Mouse (Mus musculus) granulocyte monocyte progenitor cell, adult 5-6 weeks (primary cell): ENCODE measurements around the gene Mgrn1. TPM values are rescaled to one million over a fixed set of nuclear protein-coding genes. Genes with fewer than 3 reads are reported as not detected.
A peak's percentile ranks its signal among the peaks of the same experiment; 100 is the strongest.

Experiments used
- ATAC-seq: replicated peaks from 2 replicates; pipeline ENCODE4 v1.8.0; 2016; ENCODE audit warnings: mild to moderate bottlenecking, moderate TSS enrichment, inconsistent platforms; ENCODE audit not compliant: poor library complexity, severe bottlenecking
- total RNA-seq, 2 experiments: library from RNA; stranded (forward) in 1 of 2; stranded (reverse) in 1 of 2; fragments of 200-712, 200-1000 nt in 1 of 2; fragments of >200 nt in 1 of 2; fragmentation: Nextera tagmentation in 1 of 2; gene quantifications; 2 replicates each; pipeline ENCODE4 v1.2.3; 2014 to 2017

Mgrn1 gene
- total RNA-seq, 2 experiments from 2014 or later, result 21.6 to 33.5 TPM

DNA sequence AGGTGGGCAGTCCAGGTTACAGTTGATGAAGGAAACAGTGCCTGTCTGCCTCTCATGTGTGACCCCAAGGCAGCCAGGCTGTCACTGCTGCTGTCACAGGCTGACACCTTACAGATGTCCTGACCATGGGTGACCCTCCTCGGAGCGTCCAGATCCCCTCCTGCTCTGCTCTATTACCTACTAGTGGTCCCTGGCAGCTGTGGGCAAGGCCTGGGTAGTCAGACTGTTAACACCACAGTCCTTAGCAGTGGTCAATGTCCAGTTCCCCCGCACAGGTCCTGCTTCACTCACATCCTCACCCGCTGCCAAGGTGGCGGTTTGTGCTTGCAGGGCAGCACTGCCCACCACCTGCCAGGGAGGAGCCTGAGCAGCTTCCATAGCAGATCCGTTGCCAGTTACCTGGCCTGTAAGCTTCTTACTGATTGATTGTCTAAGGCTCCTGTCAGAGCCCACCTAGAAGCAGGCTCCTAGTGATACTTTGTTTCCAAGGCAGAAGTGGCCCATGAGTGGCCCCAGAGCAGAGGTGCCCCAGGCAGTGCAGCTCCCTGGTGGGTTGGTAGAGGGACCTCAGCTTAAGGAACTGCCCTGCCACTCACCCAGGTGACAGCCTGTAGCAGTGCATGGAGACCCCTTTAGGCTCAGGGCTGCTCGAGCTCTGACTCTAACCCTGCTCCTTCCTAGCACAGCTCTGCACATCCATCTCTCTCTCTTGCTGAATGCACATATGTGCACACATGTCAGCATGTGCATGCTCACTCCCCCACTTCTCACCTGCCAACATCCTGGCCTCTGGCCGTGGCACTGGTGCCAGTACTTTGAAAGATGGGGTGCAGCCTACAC is 51.5 kb downstream of the Mgrn1 start:
- no peak for ATAC-seq

DNA sequence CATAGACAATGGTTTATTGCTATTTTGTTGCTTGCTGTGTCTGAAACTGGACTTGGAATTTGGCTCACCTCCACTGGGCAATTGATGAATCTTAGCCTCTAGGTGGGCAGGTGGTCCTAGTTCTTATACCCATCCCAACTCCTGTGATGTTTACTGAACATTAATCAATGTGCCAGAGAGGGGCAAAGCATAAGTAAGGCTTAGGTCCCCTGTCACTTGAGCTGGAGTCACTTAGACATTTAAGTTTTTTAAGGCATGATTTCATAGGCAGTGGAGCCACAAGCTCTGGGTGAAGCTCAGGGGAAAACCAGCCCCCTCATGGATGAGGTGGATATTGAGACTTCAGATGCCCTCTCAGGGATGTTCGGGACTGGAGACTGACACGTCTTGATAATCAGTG is 52.4 kb downstream of the Mgrn1 start, which contains the start of gene Nudt16l1:
Nudt16l1 (plus strand) TSS at position 301 of the 400 bp plus-strand sequence.
- no peak for ATAC-seq

DNA sequence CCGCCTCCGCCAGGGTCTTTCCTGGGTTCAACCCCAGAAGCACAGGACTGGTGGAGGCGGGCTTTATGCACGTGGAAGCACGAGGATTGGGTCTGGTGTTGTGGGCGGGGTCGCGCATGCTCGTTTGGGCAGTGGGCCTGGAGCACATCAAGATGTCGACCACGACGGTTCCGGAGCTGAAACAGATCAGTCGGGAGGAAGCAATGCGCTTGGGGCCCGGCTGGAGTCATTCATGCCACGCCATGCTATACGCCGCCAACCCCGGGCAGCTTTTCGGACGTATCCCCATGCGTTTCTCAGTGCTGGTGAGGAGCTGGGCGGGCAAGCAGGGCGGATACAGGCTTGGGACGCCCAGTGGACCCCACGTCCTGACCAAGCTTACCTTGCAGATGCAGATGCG is 52.9 kb downstream of the Mgrn1 start:
- peak; percentile 91 for ATAC-seq

DNA sequence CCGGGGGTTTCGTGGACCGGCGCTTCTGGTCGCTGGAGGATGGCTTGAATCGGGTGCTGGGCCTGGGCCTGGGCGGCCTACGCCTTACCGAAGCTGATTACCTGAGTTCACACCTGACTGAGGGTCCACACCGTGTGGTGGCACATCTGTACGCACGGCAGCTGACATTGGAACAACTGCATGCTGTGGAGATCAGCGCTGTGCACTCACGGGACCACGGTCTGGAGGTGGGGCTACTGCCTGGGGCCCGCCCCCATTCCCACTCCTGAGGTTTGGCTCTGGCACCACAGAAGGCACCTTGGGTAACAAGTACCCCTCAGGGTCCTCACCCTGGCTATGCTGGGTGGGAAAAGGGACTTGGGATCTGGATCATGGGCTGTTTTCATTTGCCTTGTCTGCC is 53.4 kb downstream of the Mgrn1 start:
- ATAC-seq, result peak; percentile 67

DNA sequence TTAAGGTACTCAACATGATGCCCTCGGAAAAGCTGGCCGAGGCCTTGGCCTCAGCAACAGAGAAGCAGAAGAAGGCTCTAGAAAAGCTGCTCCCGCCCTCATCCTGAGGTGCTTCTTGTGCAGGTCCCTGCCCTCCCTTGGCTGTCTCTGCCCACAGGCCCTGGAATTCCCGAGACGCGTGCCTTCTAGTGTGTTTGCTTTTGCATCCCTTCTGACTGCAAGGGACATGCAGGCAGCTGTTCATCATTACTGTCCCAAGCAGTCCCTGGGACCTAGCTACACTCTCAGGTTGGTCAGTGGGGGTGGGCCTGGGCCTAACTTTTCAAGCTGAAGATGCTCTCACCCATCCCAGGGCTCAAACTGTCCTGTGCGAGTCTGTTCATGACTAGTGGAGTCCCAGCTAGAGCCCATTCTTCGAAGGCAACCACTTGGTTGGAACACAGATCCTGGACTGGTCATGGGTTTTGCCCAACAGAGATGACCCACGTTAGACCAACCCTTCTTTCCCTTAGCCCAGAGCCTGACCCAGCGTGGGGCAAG is 54.3 kb downstream of the Mgrn1 start:
- no peak for ATAC-seq

DNA sequence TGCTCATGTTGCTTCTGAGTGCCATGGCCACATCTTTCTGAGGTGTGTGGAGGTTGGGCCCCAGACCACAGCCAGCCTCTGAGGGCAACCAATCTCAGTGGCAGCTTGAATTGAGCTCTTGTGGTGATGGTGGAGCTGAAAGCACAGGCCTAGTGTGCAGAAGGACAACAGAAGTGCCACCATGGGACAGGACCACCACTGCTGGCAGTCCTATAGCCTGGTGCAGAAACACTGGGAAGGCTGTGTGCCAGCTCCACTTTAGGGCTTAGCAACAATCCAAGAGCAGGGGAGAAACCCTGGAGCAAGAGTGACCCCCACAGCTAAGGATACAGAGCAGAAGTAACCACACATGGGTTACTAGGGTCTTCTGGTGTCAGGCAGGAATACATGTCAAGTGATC is 55.0 kb downstream of the Mgrn1 start:
- no peak for ATAC-seq

DNA sequence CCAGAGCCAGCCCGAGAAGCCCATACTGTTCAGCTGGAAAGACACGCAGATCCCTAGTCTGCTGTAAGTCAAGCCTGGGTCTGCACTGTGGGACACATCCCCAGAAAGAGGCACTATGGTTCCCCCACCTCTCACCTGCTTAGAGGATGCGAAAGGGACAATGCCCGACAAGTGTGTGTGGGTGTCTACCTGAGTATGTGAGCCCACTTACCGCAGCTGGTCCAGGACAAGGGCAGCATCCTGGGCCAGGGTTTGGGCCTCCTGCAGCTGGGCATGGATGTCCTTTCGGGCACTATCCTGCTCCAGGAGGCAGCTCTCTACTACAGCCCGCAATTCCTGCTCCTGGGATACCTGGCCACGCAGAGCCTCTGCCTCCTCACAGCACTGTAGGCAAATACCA is 56.8 kb downstream of the Mgrn1 start:
- no peak for ATAC-seq

DNA sequence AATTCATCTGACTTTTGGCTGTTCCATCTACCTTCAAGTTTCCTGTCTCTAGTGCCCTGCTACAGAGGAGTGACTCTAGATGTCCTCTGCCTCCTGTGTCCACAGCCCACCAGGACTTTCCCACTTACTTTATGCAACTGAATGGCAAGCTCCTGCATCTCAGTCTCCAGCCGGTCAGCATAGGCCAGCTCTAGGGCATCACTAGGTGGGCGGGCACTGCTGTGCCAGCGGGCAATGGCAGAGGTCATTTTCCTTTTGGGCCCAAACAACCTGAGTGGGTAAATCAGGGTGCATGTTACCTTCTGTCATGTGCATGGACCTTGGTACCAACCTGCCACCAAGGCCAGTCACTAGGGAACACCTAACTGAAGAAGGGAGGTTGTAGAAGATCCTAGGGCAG is 57.4 kb downstream of the Mgrn1 start:
- ATAC-seq, result no peak

DNA sequence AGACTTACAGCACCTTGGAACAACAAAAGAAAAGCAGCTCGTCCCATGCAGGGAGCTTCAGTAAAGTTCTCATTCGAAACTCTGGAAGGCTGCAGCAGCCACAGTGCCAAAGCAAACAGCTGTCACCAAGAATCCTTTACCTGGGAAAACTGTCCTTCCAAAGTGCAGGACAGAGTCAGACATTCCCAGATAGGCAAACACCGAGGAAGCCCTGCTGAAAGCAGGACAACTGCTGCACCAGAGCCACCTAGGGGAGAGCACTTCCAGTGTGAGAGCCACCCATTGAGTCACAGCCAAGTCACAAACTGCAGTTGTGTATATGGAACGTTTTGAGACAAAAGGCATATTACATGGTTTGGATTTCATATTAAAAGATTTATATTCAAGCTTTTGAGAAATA is 59.4 kb downstream of the Mgrn1 start:
- ATAC-seq, result no peak

DNA sequence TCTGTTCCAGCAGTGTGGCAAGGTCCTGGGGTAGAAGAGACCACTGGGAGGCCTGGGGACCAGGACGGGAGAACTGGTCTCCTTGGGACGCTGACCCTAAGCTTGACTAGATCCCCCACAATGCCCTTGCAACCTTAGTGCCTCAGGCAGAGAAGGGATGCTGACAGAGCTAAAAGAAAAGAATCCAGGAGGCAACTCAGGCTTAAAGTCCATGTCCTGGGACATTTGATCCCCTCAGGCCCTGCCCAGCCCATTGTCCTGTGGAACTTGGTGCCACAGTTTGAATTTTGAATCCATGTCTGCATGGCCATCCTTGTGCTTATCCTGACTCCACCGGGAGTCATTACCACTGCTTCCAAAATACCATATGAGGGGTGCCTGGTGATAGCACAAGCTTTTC is 60.1 kb downstream of the Mgrn1 start:
- ATAC-seq, result no peak

DNA sequence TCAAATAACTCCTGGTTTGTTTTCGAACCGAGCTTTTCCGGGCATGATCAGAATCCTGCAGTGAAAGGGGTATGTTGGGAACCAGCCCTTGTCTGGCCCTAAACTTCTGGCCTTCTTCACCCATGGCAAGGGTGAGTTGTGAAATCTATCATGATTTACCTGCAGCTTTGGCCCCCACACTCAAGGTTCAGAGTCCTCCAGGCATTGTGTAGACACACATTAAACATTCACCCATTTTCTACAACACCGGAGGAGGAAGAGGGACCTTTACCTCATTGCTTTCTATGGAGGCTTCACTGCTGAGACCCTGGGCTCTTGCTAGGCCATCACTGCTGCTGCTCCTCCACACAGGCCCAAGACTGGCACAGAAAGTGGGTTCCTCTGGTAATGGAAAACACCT is 61.3 kb downstream of the Mgrn1 start:
- no peak for ATAC-seq

DNA sequence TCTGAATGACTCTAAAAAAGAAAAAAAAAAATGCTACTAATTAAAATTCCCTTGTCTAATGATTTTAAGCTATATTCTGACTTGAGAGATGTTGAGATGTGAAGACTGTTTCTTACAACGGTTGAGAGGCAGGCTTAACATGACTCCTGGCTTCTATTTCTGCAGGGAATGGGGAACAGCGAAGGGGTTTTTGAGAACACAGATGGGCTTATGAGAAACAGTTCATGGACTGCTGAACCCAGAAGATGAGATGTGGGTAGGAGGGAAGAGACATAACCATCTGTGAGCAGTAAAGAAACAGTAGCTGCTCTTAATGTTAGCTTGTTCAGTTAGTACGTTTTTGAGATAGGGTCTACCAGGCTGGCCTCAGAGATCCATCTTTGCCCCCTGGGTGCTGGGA is 70.6 kb downstream of the Mgrn1 start:
- ATAC-seq, result no peak

DNA sequence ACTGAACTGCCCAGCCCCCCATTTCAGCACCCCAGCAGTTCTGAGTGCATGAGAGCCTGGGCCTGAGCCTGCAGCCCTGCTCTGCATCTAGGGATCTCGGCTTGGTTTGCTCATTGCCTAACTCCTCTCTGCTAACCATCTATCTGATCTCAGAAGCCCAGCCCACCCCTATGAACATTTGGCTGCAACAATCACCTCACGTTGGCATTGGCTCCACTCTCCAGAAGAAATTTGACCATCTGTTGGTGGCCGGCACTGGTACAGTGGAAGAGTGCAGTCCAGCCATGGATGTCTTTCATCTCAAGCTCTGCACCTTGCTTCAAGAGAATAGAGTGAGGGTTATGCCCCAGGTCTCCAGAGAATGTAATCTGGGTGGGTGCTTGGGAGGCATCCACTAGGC is 71.4 kb downstream of the Mgrn1 start:
- ATAC-seq, result no peak

DNA sequence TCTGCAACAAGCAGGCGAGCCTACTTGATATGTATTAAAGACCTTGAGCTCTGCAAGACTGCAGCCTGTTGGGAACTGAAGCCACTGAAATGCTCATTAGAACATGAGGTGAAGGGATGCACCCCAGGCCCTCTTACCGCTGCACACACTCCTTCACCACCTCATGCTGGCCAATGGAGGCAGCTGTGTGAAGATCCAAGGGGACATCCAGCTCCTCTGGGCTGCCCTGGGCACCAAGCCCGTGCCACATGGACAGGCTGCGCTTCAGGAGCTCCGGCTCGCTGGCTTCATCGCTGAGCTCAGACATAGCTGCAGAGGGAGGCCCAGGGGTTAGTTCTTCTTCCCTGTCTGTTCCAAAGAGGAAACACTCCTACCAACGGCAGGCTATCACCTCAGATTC is 74.2 kb downstream of the Mgrn1 start:
- peak; percentile 25 for ATAC-seq

DNA sequence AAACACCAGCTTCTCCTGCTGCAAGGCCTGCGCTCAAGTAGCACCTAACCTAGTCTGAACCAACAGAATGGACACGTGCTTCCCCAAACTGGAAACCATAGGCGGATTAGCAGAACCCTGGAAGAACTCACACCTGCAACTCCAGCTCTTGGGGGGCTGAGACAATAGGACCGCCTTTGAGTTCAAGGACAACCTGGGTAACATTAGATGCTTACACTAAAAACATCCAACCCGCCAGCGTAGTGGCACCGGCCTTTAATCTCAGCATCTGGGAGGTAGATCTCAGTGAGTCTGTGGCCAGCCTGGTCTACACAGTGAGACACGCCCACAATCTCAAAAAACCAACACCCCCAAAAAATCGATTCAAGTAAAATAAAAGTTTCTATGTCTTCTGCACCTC is 77.3 kb downstream of the Mgrn1 start:
- no peak for ATAC-seq

DNA sequence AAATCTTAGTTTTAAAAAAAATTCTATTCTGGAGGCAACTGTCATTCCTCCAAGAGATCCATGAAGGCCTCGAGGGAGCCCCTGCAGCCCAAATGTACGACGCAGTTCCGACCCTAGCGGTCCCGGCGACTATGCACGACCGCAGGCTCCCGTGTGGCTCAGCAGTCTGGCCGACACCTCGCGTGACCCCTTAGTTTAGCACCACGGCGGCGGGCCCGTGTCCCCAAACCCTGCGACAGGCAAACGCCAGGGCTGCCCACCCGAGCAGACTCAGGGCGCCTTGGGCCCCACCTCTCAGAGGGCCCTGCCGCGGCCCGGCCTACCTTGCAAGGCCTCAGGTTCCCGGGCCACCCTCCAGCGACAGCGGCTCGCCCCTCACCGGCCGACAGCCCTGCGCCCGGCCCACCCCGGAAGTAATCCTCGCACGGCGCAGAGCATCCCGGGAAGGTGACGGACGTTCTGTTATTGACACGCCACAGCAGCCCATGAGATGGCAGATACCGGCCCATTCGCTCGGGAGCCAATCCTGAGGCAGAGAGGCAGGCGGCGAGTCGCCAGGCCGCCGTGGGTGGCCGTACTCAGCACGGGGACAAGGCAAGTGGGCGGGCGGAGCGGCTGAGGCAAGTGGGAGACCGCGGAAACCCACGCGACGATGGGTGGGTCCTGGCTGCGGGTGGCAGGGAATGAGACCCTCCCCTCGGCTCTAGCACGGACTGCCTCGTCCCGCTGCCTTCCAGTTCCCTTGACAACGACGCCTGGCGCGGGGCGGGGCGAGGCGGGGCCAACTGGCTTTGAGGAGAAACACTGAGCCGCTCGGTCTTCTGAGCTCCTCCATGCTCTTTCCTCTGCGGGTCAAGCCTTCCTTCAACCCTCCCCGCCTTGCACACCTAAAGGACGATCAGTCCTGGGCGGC is 78.0 kb downstream of the Mgrn1 start, which contains the start of gene Anks3:
Anks3 (minus strand) TSS at position 409 of the 913 bp plus-strand sequence.
- peak; percentile 84 for ATAC-seq

DNA sequence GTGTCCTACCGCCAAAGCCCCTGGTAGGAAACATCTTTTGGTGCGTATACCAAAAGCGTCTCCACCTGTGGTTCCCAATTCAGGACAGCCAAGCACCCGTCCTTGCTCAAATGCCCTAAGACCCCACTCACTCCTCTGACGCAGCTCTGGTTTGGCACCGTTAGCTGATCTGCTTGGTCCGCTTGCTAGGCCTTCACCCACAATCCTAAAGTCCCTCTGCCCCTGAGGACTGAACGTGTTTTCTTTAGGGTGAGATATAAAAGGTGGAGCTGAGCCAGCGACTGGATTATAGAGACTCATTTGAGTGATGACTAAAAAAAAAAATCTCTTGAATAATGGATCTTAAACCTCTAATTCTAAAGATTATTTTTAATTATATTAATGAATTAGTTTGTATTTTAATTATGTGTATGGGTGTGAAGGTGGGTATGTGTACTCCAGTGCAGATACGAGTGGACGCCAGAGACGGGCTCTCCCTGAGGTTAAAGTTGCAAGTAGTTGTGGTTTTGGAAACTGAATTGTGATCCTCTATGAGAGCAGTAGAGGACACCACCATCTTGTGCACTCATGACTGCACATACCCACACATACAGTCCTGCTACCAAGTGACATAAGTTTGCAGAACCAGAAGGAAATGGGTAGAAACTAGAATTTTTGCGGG is 78.8 kb downstream of the Mgrn1 start:
- ATAC-seq, result no peak

DNA sequence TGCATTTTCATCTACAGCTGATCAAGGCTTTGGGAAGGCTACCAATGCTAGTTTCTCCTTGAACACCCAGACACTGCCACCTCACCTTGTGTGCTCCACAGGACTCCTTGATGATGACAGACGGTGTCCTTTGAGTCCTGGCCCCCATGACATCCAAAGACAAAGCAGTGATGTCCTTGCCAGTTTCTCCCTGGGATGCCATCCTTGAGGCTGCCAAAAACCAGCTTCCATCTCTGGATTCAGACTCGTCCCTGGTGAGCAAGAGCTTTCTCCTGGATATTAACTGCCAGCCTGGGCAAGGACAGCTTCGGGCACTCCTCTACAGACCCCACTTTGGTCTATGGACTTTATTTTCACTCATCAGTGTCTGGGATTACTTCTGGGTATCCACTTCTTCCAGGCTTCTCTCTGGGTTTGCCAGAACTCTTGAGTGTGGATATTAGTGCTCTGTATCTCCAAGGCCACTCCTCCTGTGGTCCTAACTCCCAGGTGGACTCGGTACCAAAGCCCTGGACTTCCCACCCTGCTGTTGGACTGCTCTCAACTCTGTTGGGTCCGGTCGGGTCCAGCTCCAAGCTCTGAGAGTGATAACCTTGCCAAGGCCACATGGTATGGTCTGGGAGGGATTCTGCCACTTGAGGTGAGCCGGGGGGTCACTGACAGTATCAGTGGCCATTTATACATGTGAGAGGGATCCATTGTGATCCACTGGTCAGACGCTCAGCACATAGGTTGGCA is 79.5 kb downstream of the Mgrn1 start:
- ATAC-seq, result no peak

DNA sequence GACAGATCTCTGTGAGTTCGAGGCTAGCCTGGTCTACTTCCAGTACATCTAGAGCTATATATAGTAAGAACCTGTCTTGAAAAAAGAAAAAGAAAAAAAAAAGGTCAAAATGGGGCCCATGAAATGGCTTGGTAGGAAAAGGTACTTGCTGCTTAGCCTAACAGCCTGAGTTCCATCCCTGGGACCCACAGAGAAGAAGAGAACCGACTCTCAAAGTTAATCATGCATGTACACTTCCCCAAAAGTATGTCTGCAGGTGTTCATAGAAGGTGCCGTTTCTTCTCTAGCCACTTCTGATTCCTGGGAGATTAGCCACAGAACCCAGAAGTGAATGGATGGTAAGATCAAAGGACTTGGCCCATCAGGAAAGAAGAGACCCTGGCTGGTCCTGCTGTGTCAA is 82.4 kb downstream of the Mgrn1 start:
- ATAC-seq, result no peak
